Mouse (Mus musculus) left cerebral cortex, adult 2 months (tissue): ENCODE measurements around the gene Cox20. TPM values are rescaled to one million over a fixed set of nuclear protein-coding genes. Genes with fewer than 3 reads are reported as not detected.
A peak's percentile ranks its signal among the peaks of the same experiment; 100 is the strongest.
"Not testable (repeated sequence)": the region's sequence is repeated elsewhere in the genome, so short reads cannot be mapped to it uniquely, and the experiment has no call there.

ENCODE experiments used
- DNase-seq, 2 experiments: peaks; one replicate each; pipeline ENCODE4 v3.0.0; 2021 to 2022; ENCODE audit warnings: low spot score in 2 of 2, mixed read lengths in 1 of 2; ENCODE audit errors: extremely low spot score in 1 of 2
- H3K27ac ChIP-seq: fragments of 200-600 bp; 2 replicates; pipeline ENCODE4 v1.8.1; 2022
- H3K4me3 ChIP-seq: fragments of 200-600 bp; 2 replicates; pipeline ENCODE4 v1.8.1; 2022
- CTCF ChIP-seq: fragments of 200-600 bp; IDR thresholded peaks from 2 replicates; pipeline ENCODE4 v1.8.1; 2022; ENCODE audit warnings: antibody characterized with exemption, mild to moderate bottlenecking, moderate library complexity
- intact Hi-C: fragments of 180-260 bp; cut with DNase I; formaldehyde crosslinking; loops from one replicate; pipeline ENCODE4 v1.15.1; 2025
- total RNA-seq, 2 experiments: library from RNA; stranded (reverse); gene quantifications; 2 replicates each; pipeline ENCODE4 v1.2.3; 2021

The Cox20 gene
- total RNA-seq, 2 experiments from 2014 or later = 30.0 to 33.3 TPM

GRCm38 (mm10) chr1:178338318-178338641 is 19.4 kb downstream of the Cox20 start:
- H3K4me3 ChIP-seq = peak overlapping the region; percentile 79
- intact Hi-C loops = loop anchor here (10.0 kb wide), 1 partner anchor 1437 kb away; no protein-coding TSS in a partner anchor
- peak overlapping the region; percentile 100 for H3K27ac ChIP-seq
- TF ChIP-seq CTCF = no peak
- DNase-seq = peak in 1 of 2 experiments; percentile 19

GRCm38 (mm10) chr1:178340213-178340612 is 21.3 kb downstream of the Cox20 start:
- TF ChIP-seq CTCF = no peak
- Histone ChIP-seq H3K27ac (no peak overlapping the region), H3K4me3 (no peak overlapping the region)
- intact Hi-C loops = no loop called here
- DNase-seq = no peak

GRCm38 (mm10) chr1:178341435-178341834 is 22.5 kb downstream of the Cox20 start:
- intact Hi-C loops = no loop called here
- no peak overlapping the region for H3K4me3 ChIP-seq

GRCm38 (mm10) chr1:178342063-178342462 is 23.1 kb downstream of the Cox20 start:
- TF ChIP-seq CTCF = no peak
- no peak for DNase-seq
- intact Hi-C loops = no loop called here

More at GRCm38 (mm10) chr1:178341435-178341834, 22.5 kb downstream of the Cox20 start:
- TF ChIP-seq CTCF = no peak
- no peak for DNase-seq
- H3K27ac ChIP-seq = no peak overlapping the region

DNA sequence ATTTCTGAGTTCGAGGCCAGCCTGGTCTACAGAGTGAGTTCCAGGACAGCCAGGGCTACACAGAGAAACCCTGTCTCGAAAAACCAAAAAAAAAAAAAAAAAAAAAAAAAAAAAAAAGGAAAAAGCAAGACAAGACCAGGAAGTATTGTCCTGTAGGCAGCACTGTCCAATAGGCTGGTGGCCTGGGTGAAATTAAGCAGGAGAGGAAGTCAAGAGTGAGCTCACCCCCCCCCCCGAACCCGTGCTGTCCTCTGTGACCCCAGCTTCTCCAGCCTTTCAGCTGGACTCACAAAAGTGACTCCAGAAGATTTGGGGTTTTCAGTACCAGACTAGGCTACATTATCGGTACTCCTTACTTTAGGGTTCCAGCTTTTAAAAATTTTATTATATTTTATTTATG is 23.7 kb downstream of the Cox20 start:
- intact Hi-C loops = no loop called here
- no peak for TF ChIP-seq CTCF
- Histone ChIP-seq H3K4me3 (no peak overlapping the region), H3K27ac (no peak overlapping the region)
- no peak for DNase-seq

More at GRCm38 (mm10) chr1:178342063-178342462, 23.1 kb downstream of the Cox20 start:
- no peak overlapping the region for H3K27ac ChIP-seq
- no peak overlapping the region for H3K4me3 ChIP-seq

DNA sequence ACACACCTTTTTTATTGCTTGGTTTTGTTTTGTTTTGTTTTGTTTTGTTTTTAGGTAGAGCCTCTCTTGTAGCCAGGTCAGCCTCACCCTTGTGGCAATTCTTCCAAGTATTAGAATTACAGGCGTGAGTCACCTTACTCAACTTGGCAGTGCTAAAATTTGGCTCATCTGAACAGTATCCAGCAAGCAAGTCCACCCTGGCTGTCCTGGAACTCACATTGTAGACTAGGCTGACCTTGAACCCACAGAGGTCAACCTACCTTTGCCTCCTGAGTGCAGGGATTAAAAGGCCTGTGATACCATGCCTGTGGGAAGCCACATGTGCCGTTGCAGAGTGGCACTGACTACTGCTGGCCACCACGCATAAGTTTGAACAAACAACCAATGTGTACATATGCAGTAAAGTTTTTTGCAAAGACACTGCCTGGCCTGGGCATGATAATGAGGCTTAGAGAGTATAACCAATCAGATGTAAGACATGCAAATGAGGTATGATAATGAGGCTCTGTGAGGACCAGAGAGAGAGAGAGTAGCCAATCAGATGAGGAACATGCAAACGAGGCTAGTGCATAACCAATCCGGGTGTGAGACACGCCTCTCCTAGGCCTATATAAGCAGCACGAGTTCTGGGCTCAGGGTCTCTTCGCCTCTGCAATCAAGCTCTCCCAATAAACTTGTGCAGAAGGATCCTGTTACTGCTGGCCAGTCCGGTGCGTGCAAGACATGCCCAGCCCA is 25.3 kb downstream of the Cox20 start:
- DNase-seq, H3K27ac ChIP-seq, H3K4me3 ChIP-seq, intact Hi-C loops: not testable (repeated sequence)

GRCm38 (mm10) chr1:178350792-178351191 is 31.9 kb downstream of the Cox20 start:
- no peak overlapping the region for H3K27ac ChIP-seq
- intact Hi-C loops = no loop called here
- H3K4me3 ChIP-seq = no peak overlapping the region
- no peak for TF ChIP-seq CTCF
- no peak for DNase-seq

DNA sequence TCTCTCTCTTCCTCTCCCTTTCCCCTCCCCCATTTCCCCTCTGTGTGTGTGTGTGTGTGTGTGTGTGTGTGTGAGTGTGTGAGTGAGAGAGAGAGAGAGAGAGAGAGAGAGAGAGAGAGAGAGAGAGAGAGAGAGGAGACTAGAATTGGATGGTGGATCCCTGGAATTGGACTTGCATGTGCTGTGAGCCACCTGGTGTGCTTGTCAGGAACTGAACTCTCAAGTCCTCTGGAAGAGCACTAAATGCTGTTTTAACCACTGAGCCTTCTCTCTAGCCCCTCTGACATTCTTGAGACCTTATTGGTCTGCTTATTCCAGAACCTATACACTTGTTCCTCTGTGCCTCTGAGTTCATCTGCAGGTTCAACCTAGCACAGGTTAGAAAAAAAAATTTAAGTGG is 32.7 kb downstream of the Cox20 start:
- H3K27ac ChIP-seq = no peak overlapping the region
- DNase-seq = no peak
- intact Hi-C loops = no loop called here
- TF ChIP-seq CTCF = peak; percentile 4
- no peak overlapping the region for H3K4me3 ChIP-seq

GRCm38 (mm10) chr1:178354576-178354975 is 35.6 kb downstream of the Cox20 start:
- DNase-seq = no peak
- Histone ChIP-seq H3K4me3 (no peak overlapping the region), H3K27ac (no peak overlapping the region)
- no peak for TF ChIP-seq CTCF
- intact Hi-C loops = no loop called here

GRCm38 (mm10) chr1:178357776-178358710 is 39.1 kb downstream of the Cox20 start:
- intact Hi-C loops = no loop called here
- no peak for TF ChIP-seq CTCF
- peak overlapping the region; percentile 30; the same call in 1 of the 2 replicates for H3K27ac ChIP-seq
- peak; percentile 52 to 62 for DNase-seq
- no peak overlapping the region for H3K4me3 ChIP-seq

DNA sequence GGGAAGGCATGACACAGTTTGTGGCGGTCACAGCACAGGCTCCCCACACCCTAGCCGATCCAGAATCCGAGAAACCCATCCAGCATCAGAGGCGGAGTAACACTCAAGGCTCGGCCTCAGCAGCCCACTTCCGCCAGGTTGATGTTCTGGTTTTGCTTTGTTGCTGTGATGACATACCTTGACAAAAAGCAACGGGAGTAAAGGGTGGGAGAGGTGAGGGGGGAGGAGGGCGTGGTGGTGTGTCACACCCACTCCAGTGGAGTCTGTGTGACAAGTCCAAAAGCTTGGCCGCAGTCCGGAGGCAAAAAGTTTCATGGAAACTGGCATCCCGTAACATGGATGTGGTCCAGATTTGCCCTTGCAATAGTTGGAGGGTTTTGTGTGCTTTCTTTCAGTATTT is 41.3 kb downstream of the Cox20 start:
- no peak overlapping the region for H3K4me3 ChIP-seq
- TF ChIP-seq CTCF = no peak

DNA sequence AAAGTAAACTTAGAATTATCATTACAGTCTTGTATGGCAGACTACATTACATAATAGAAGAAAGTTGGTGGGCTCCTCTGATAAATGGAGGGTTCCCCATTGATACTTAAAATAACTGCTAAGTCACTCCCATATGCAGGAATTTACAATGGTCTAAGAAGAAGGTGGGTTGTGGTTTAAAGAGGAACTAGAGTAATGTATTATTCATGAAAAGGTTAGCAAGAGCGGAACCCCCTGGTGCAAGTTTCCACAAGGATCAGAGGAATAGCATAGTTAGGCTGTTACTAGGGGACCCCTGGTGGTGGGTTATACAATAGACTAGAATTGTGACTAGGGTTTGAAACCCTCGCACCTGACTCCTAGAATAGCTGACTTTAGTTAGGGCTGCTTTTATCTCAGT is 41.8 kb downstream of the Cox20 start:
- TF ChIP-seq CTCF = no peak; the same call in 1 of the 2 replicates
- Histone ChIP-seq H3K27ac (no peak overlapping the region), H3K4me3 (no peak overlapping the region)
- intact Hi-C loops = no loop called here
- no peak for DNase-seq

More for the DNA sequence above, 41.3 kb downstream of the Cox20 start:
- H3K27ac ChIP-seq = no peak overlapping the region
- intact Hi-C loops = no loop called here
- no peak for DNase-seq
